Mouse (Mus musculus) midbrain, embryonic 14.5 days (tissue): ENCODE results near the gene Mapkap1. TPM values are rescaled to one million over a fixed set of nuclear protein-coding genes. Genes with fewer than 3 reads are reported as not detected.

Source experiments
- ATAC-seq: fragments of 200-750 bp; cut with Nextera tagmentation; 2 replicates; pipeline ENCODE4 v1.8.0; 2017; ENCODE audit warnings: moderate number of reproducible peaks, moderate library complexity; ENCODE audit not compliant: low FRiP score, low TSS enrichment
- DNase-seq: peaks from one replicate; pipeline ENCODE4 v3.0.0-alpha.2; 2015
- H3K27ac ChIP-seq: fragments of 300-500 bp; sonication (generic); replicated peaks from 2 replicates; pipeline ENCODE4 v1.5.1; 2014; ENCODE audit warnings: mild to moderate bottlenecking, low read depth, low read length, moderate library complexity
- H3K27me3 ChIP-seq: fragments of 300-500 bp; sonication (generic); 2 replicates; pipeline ENCODE4 v1.6.1; 2014; ENCODE audit warnings: low read length, control low read depth, mixed read lengths; ENCODE audit not compliant: control insufficient read depth, insufficient read depth
- H3K36me3 ChIP-seq: fragments of 300-500 bp; sonication (generic); 2 replicates; pipeline ENCODE4 v1.6.1; 2014; ENCODE audit warnings: low read length, control low read depth; ENCODE audit not compliant: control insufficient read depth, insufficient read depth
- H3K4me1 ChIP-seq: fragments of 300-500 bp; sonication (generic); 2 replicates; pipeline ENCODE4 v1.6.1; 2014; ENCODE audit warnings: mild to moderate bottlenecking, antibody characterized with exemption, low read length, control low read depth; ENCODE audit not compliant: control insufficient read depth, insufficient read depth
- H3K4me2 ChIP-seq: fragments of 300-500 bp; sonication (generic); 2 replicates; pipeline ENCODE4 v1.6.1; 2014; ENCODE audit warnings: mild to moderate bottlenecking, low read length, moderate library complexity
- H3K4me3 ChIP-seq: fragments of 300-500 bp; sonication (generic); replicated peaks from 2 replicates; pipeline ENCODE4 v1.5.1; 2014; ENCODE audit warnings: low read depth, low read length
- H3K9ac ChIP-seq: fragments of 300-500 bp; sonication (generic); replicated peaks from 2 replicates; pipeline ENCODE4 v1.6.1; 2014; ENCODE audit warnings: mild to moderate bottlenecking, low read length, moderate library complexity
- H3K9me3 ChIP-seq: fragments of 300-500 bp; sonication (generic); 2 replicates; pipeline ENCODE4 v1.6.1; 2016; ENCODE audit warnings: low read length, control low read depth, mixed read lengths; ENCODE audit not compliant: control insufficient read depth
- WGBS: fragments of 180-500 bp; shearing (Covaris S2); extraction: QIAGEN DNeasy Blood & Tissue Kit; methylation state at CpG from one replicate; pipeline ENCODE4 v1.1.7; 2014; 5-methylcytosine and 5-hydroxymethylcytosine counted together
- polyA plus RNA-seq: library from polyadenylated mRNA; unstranded; fragments of >200 nt; fragmentation: Nextera tagmentation; extraction: Ambion mirVana; gene quantifications from 2 replicates; pipeline ENCODE4 v1.2.1, GENCODE M21; 2014

Gene Mapkap1
- polyA plus RNA-seq, 1 experiment from 2014 or later = 94.6 TPM

GRCm38 (mm10) chr2:34645851-34646540 lies 239.4 kb downstream of the Mapkap1 start:
- 9% methylated on average over 21 of the region's 21 CpGs for WGBS
- H3K4me2 ChIP-seq = peak overlapping the region; percentile 46
- ATAC-seq = peak; percentile 64

GRCm38 (mm10) chr2:34646541-34646865 lies 239.9 kb downstream of the Mapkap1 start:
- Histone ChIP-seq H3K9me3 (no peaks in the 10 kb centered on the region), H3K27me3 (no peaks in the 10 kb centered on the region), H3K4me3 (peak overlapping the region; percentile 22; the same call in 1 of the 2 replicates), H3K9ac (no peak overlapping the region), H3K27ac (no peak overlapping the region), H3K4me2 (peak overlapping the region; percentile 46), H3K36me3 (no peaks in the 10 kb centered on the region), H3K4me1 (peaks cover 16% of the 10 kb centered on the region)
- no peak; the same call in 1 of the 2 replicates for ATAC-seq
- no peak for DNase-seq
- 9% methylated on average over 5 of the region's 5 CpGs for WGBS

More at GRCm38 (mm10) chr2:34645851-34646540, 239.4 kb downstream of the Mapkap1 start:
- Histone ChIP-seq H3K4me3 (peak overlapping the region; percentile 22; the same call in 1 of the 2 replicates), H3K9me3 (no peaks in the 10 kb centered on the region), H3K4me1 (peaks cover 16% of the 10 kb centered on the region), H3K36me3 (no peaks in the 10 kb centered on the region), H3K27ac (no peak overlapping the region), H3K27me3 (no peaks in the 10 kb centered on the region), H3K9ac (peak overlapping the region; percentile 14; the same call in 1 of the 2 replicates)
- peak; percentile 72 for DNase-seq

GRCm38 (mm10) chr2:34647410-34647809 lies 240.8 kb downstream of the Mapkap1 start:
- Histone ChIP-seq H3K27me3 (no peaks in the 10 kb centered on the region), H3K36me3 (no peaks in the 10 kb centered on the region), H3K27ac (no peak overlapping the region), H3K4me2 (no peak overlapping the region), H3K4me1 (peaks cover 16% of the 10 kb centered on the region), H3K9me3 (no peaks in the 10 kb centered on the region), H3K4me3 (no peak overlapping the region), H3K9ac (no peak overlapping the region)
- no peak for ATAC-seq
- no peak for DNase-seq
- 48% methylated on average over 11 of the region's 11 CpGs for WGBS

- Histone ChIP-seq H3K4me2 (no peak overlapping the region), H3K27me3 (no peaks in the 10 kb centered on the region), H3K9me3 (no peaks in the 10 kb centered on the region), H3K27ac (0 out of 2 replicates have a peak overlapping the region, but pooled peaks have one; percentile 20), H3K4me3 (no peak overlapping the region), H3K4me1 (peaks cover 9% of the 10 kb centered on the region), H3K9ac (no peak overlapping the region), H3K36me3 (no peaks in the 10 kb centered on the region)
- peak; percentile 57 for DNase-seq
- WGBS = 17% methylated on average over 10 of the region's 10 CpGs
- no peak for ATAC-seq
Measured at GRCm38 (mm10) chr2:34667820-34668219, 261.2 kb downstream of the Mapkap1 start.

GRCm38 (mm10) chr2:34668440-34669191 lies 262.0 kb downstream of the Mapkap1 start:
- no peaks in the 10 kb centered on the region for H3K9me3 ChIP-seq
- H3K27me3 ChIP-seq = no peaks in the 10 kb centered on the region
- no peak overlapping the region for H3K4me3 ChIP-seq
- no peak for ATAC-seq
- no peak overlapping the region for H3K9ac ChIP-seq
- H3K4me2 ChIP-seq = no peak overlapping the region
- no peaks in the 10 kb centered on the region for H3K36me3 ChIP-seq
- H3K4me1 ChIP-seq = peaks cover 9% of the 10 kb centered on the region
- H3K27ac ChIP-seq = 0 out of 2 replicates have a peak overlapping the region, but pooled peaks have one; percentile 20
- 43% methylated on average over 17 of the region's 17 CpGs for WGBS
- no peak for DNase-seq

- no peak overlapping the region for H3K9ac ChIP-seq
- DNase-seq (no peak), ATAC-seq (no peak)
- H3K9me3 ChIP-seq = no peaks in the 10 kb centered on the region
- 67% methylated on average over 8 of the region's 8 CpGs for WGBS
- no peak overlapping the region for H3K4me3 ChIP-seq
- H3K4me2 ChIP-seq = no peak overlapping the region
- peaks cover 9% of the 10 kb centered on the region for H3K4me1 ChIP-seq
- H3K27ac ChIP-seq = no peak overlapping the region
- peaks cover 5% of the 10 kb centered on the region; the same call in 1 of the 2 replicates for H3K36me3 ChIP-seq
- no peaks in the 10 kb centered on the region for H3K27me3 ChIP-seq
Measured at GRCm38 (mm10) chr2:34669203-34669746, 262.7 kb downstream of the Mapkap1 start.

- no peak for DNase-seq
- no peaks in the 10 kb centered on the region for H3K9me3 ChIP-seq
- 81% methylated on average over 6 of the region's 6 CpGs for WGBS
- no peak for ATAC-seq
- no peak overlapping the region for H3K27ac ChIP-seq
- peaks cover 9% of the 10 kb centered on the region for H3K4me1 ChIP-seq
- H3K4me2 ChIP-seq = no peak overlapping the region
- peaks cover 13% of the 10 kb centered on the region for H3K36me3 ChIP-seq
- H3K9ac ChIP-seq = no peak overlapping the region
- no peaks in the 10 kb centered on the region for H3K27me3 ChIP-seq
- H3K4me3 ChIP-seq = no peak overlapping the region
Measured at GRCm38 (mm10) chr2:34670470-34670869, 263.9 kb downstream of the Mapkap1 start.

GRCm38 (mm10) chr2:34671385-34672026 lies 264.9 kb downstream of the Mapkap1 start:
- peak overlapping the region; percentile 38 for H3K4me3 ChIP-seq
- H3K4me1 ChIP-seq = peaks cover 9% of the 10 kb centered on the region
- H3K27me3 ChIP-seq = no peaks in the 10 kb centered on the region
- H3K9ac ChIP-seq = peak overlapping the region; percentile 59
- ATAC-seq (peak; percentile 56), DNase-seq (peak; percentile 84)
- WGBS = 36% methylated on average over 31 of the region's 31 CpGs
- H3K4me2 ChIP-seq = peak overlapping the region; percentile 68
- no peaks in the 10 kb centered on the region for H3K9me3 ChIP-seq
- peaks cover 23% of the 10 kb centered on the region for H3K36me3 ChIP-seq
- peak overlapping the region; percentile 52; the same call in 1 of the 2 replicates for H3K27ac ChIP-seq
